In the genomic region with DNA sequence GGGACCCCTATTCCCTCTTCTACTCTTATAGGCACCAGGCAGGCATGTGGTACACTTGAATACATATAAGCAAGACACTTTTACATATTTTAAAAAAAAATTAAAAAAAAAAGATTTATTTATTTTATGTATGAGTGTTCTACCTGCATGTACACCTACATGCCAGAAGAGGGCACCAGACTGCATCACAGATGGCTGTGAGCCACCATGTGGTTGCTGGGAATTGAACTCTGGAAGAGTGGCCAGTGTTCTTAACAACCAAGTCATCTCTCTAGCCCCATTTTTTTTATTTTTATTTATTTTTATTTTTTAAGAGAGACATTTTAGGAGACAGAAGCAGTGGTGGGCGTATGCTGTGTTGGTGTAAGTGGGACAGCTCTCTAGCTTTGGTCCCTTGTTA, we compare ENCODE assay signal across 11 mouse cellular contexts. TPM values are rescaled to one million over a fixed set of nuclear protein-coding genes. Genes with fewer than 3 reads are reported as not detected.
DNase-seq lines count a peak whose midpoint lies in the region; ATAC-seq and TF ChIP-seq lines count a peak whose summit lies in the region.
"Had no signal": no experiment of that assay in that cellular context is flagged by ENCODE, and none has a peak within 500 bp of the region (broad histone marks: within the 10 kb centered on the region; RNA-seq: fewer than 3 reads in every experiment).

No protein-coding gene starts in this region.

- no peak overlapping the region for H3K4me3 ChIP-seq in limb, embryonic 14.5 days (replicated peaks; ENCODE audit: low read length)
- no peak overlapping the region for H3K4me3 ChIP-seq in limb, embryonic 10.5 days
- H3K4me3 ChIP-seq: neural tube, embryonic 13.5 days had no signal

- peak; percentile 53 for DNase-seq in adrenal gland, postnatal 14 days
- no peak for DNase-seq in adrenal gland, adult 8-10 months
- peak; percentile 15 for DNase-seq in limb, embryonic 14.5 days (ENCODE audit: low spot score)
- no peak for DNase-seq in limb, embryonic 10.5 days (ENCODE audit: low spot score)
- peak; percentile 64 for DNase-seq in cerebellum, adult 9-10 months
- DNase-seq in lung, postnatal 25 days (ENCODE audit: low spot score) = peak; percentile 33
- DNase-seq in frontal cortex, postnatal 36 days (ENCODE audit: low spot score in 2 of 2) = no peak
- no peak for DNase-seq in neural tube, embryonic 10.5 days (ENCODE audit: extremely low spot score, low spot score)

- TF ChIP-seq POLR2A in limb, embryonic 14.5 days (IDR thresholded peaks at IDR 0.05; ENCODE audit: borderline replicate concordance, extremely low read depth, insufficient read depth, insufficient read length) = no peak

- no peaks in the 10 kb centered on the region for H3K9me3 ChIP-seq in limb, embryonic 14.5 days (ENCODE audit: control insufficient read depth, low read length)
- no peaks in the 10 kb centered on the region for H3K9me3 ChIP-seq in limb, embryonic 10.5 days (replicated peaks)
- H3K9me3 ChIP-seq: neural tube, embryonic 13.5 days had no signal

- 80% methylated on average over 1 of the region's 1 CpGs for WGBS in limb, embryonic 14.5 days
- 78% methylated on average over 1 of the region's 1 CpGs for WGBS in limb, embryonic 10.5 days

- no peak overlapping the region for H3K9ac ChIP-seq in limb, embryonic 14.5 days (ENCODE audit: low read depth, low read length, severe bottlenecking)
- H3K9ac ChIP-seq: neural tube, embryonic 13.5 days had no signal

- ATAC-seq in limb, embryonic 14.5 days (ENCODE audit: low FRiP score, low read depth) = no peak
- ATAC-seq: Patski had no signal

- H3K4me1 ChIP-seq in limb, embryonic 14.5 days (ENCODE audit: control insufficient read depth, insufficient read depth, low read length) = peaks cover 4% of the 10 kb centered on the region; the same call in 1 of the 2 replicates
- peaks cover 6% of the 10 kb centered on the region for H3K4me1 ChIP-seq in limb, embryonic 10.5 days

- no peaks in the 10 kb centered on the region for H3K27me3 ChIP-seq in limb, embryonic 14.5 days (ENCODE audit: control insufficient read depth, insufficient read depth, low read length)
- H3K27me3 ChIP-seq in limb, embryonic 10.5 days (ENCODE audit: low read depth, poor library complexity, severe bottlenecking) = no peaks in the 10 kb centered on the region
- H3K27me3 ChIP-seq: neural tube, embryonic 13.5 days; Patski had no signal

- H3K27ac ChIP-seq in limb, embryonic 14.5 days (replicated peaks; ENCODE audit: low read depth, low read length) = no peak overlapping the region
- H3K27ac ChIP-seq in limb, embryonic 10.5 days = no peak overlapping the region
- H3K27ac ChIP-seq: neural tube, embryonic 13.5 days had no signal

- no peak overlapping the region for H3K4me2 ChIP-seq in limb, embryonic 14.5 days (replicated peaks; ENCODE audit: low read depth, low read length, severe bottlenecking)
- H3K4me2 ChIP-seq: neural tube, embryonic 13.5 days had no signal

- H3K36me3 ChIP-seq in limb, embryonic 14.5 days (ENCODE audit: control insufficient read depth, insufficient read depth, low read length) = peaks cover 57% of the 10 kb centered on the region
- H3K36me3 ChIP-seq in limb, embryonic 10.5 days = peaks cover 84% of the 10 kb centered on the region

RNA-seq across cellular contexts. Expression of gene Iqgap3, which starts 5.9 kb away (rescaled TPM):
- 7.3 and 8.0 TPM in 2 replicates for total RNA-seq in adrenal gland, postnatal 14 days (2021)
- 1 to 10 TPM in 1 of 4 experiments, under 1 TPM in 3; 0.61 to 2.3 (median 0.73) TPM for total RNA-seq in adrenal gland, adult 8-10 months (2022)
- polyA plus RNA-seq in limb, embryonic 14.5 days (2012; rRNA removed) = 38.8 and 50.5 TPM in 2 replicates
- 20.0 and 21.0 TPM in 2 replicates for polyA plus RNA-seq in limb, embryonic 14.5 days (2014; fragmentation: Nextera tagmentation; extraction: Ambion mirVana)
- polyA plus RNA-seq in limb, embryonic 10.5 days (2016; fragmentation: Nextera tagmentation; extraction: Ambion mirVana) = 23.1 and 26.7 TPM in 2 replicates

RNA-seq across cellular contexts. Expression of gene Ttc24, which starts 9.6 kb away (rescaled TPM):
- total RNA-seq in adrenal gland, postnatal 14 days (2021) = not detected in 2 replicates
- total RNA-seq in adrenal gland, adult 8-10 months (2022) = not detected
- polyA plus RNA-seq in limb, embryonic 14.5 days (2012; rRNA removed) = 0.03 TPM in 1 of 2 replicates, not detected in the other
- polyA plus RNA-seq in limb, embryonic 14.5 days (2014; fragmentation: Nextera tagmentation; extraction: Ambion mirVana) = not detected in 2 replicates
- not detected in 2 replicates for polyA plus RNA-seq in limb, embryonic 10.5 days (2016; fragmentation: Nextera tagmentation; extraction: Ambion mirVana)
- total RNA-seq: hematopoietic stem cell, adult 5-6 weeks had no signal
- polyA plus RNA-seq: neural tube, embryonic 13.5 days; Patski had no signal

RNA-seq across cellular contexts. Expression of gene Naxe, which starts 29.4 kb away (rescaled TPM):
- 135 and 138 TPM in 2 replicates for total RNA-seq in adrenal gland, postnatal 14 days (2021)
- 100 to 1,000 TPM; 150 to 161 (median 155) TPM for total RNA-seq in adrenal gland, adult 8-10 months (2022)
- 101 and 123 TPM in 2 replicates for polyA plus RNA-seq in limb, embryonic 14.5 days (2012; rRNA removed)
- polyA plus RNA-seq in limb, embryonic 14.5 days (2014; fragmentation: Nextera tagmentation; extraction: Ambion mirVana) = 203 and 215 TPM in 2 replicates
- 132 and 148 TPM in 2 replicates for polyA plus RNA-seq in limb, embryonic 10.5 days (2016; fragmentation: Nextera tagmentation; extraction: Ambion mirVana)

RNA-seq across cellular contexts. Expression of gene Gpatch4, which starts 44.8 kb away (rescaled TPM):
- total RNA-seq in adrenal gland, postnatal 14 days (2021) = 15.7 and 22.5 TPM in 2 replicates
- 10 to 100 TPM; 12.9 to 16.6 (median 14.9) TPM for total RNA-seq in adrenal gland, adult 8-10 months (2022)
- polyA plus RNA-seq in limb, embryonic 14.5 days (2012; rRNA removed) = 8.3 and 16.2 TPM in 2 replicates
- 29.7 and 30.2 TPM in 2 replicates for polyA plus RNA-seq in limb, embryonic 14.5 days (2014; fragmentation: Nextera tagmentation; extraction: Ambion mirVana)
- polyA plus RNA-seq in limb, embryonic 10.5 days (2016; fragmentation: Nextera tagmentation; extraction: Ambion mirVana) = 42.4 and 53.4 TPM in 2 replicates

RNA-seq across cellular contexts. Expression of gene Mef2d, which starts 54.5 kb away (rescaled TPM):
- total RNA-seq in adrenal gland, postnatal 14 days (2021) = 92.9 and 98.4 TPM in 2 replicates
- total RNA-seq in adrenal gland, adult 8-10 months (2022) = 100 to 1,000 TPM in 1 of 4 experiments, 10 to 100 TPM in 3; 82.0 to 111 (median 89.0) TPM
- polyA plus RNA-seq in limb, embryonic 14.5 days (2012; rRNA removed) = 58.7 and 79.0 TPM in 2 replicates
- 27.4 and 29.6 TPM in 2 replicates for polyA plus RNA-seq in limb, embryonic 14.5 days (2014; fragmentation: Nextera tagmentation; extraction: Ambion mirVana)
- 12.3 and 14.0 TPM in 2 replicates for polyA plus RNA-seq in limb, embryonic 10.5 days (2016; fragmentation: Nextera tagmentation; extraction: Ambion mirVana)

Comparison
In these comparisons a context has a peak if more than half of its experiments do, and no peak if none do; other contexts are left out.
1. DNase-seq: peak in adrenal gland, postnatal 14 days (single experiment), limb, embryonic 14.5 days (single experiment), cerebellum, adult 9-10 months (single experiment) and lung, postnatal 25 days (single experiment); none in adrenal gland, adult 8-10 months (single experiment), limb, embryonic 10.5 days (single experiment), frontal cortex, postnatal 36 days (0 of 2) and neural tube, embryonic 10.5 days (single experiment).